Mouse (Mus musculus) thymus, adult 2 months (tissue): ENCODE measurements around the gene Pigv.

Source experiments
- CTCF ChIP-seq: fragments of 200-500 bp; IDR thresholded peaks from 2 replicates; pipeline ENCODE4 v1.5.1; 2012; ENCODE audit warnings: mild to moderate bottlenecking, control low read depth, low read length, moderate library complexity, borderline replicate concordance; ENCODE audit not compliant: control insufficient read depth, poor library complexity, insufficient read depth; ENCODE audit errors: extremely low read depth
- POLR2A ChIP-seq: fragments of 200-500 bp; IDR thresholded peaks from 2 replicates; pipeline ENCODE4 v1.6.1; 2012; ENCODE audit warnings: mild to moderate bottlenecking, low read length, control low read depth, moderate library complexity; ENCODE audit not compliant: control insufficient read depth, poor library complexity, insufficient read depth; ENCODE audit errors: extremely low read depth

- TF ChIP-seq POLR2A (no peak), CTCF (no peak)
Measured at GRCm38 (mm10) chr4:133634043-133634410, 38.4 kb downstream of the Pigv start.
